Mouse (Mus musculus) urinary bladder, postnatal 14 days (tissue): ENCODE measurements around the gene Pirt.
A peak's percentile ranks its signal among the peaks of the same experiment; 100 is the strongest.

Experiments used
- DNase-seq: peaks from one replicate; pipeline ENCODE4 v3.0.0; 2021; ENCODE audit warnings: low spot score

Pirt gene

DNA sequence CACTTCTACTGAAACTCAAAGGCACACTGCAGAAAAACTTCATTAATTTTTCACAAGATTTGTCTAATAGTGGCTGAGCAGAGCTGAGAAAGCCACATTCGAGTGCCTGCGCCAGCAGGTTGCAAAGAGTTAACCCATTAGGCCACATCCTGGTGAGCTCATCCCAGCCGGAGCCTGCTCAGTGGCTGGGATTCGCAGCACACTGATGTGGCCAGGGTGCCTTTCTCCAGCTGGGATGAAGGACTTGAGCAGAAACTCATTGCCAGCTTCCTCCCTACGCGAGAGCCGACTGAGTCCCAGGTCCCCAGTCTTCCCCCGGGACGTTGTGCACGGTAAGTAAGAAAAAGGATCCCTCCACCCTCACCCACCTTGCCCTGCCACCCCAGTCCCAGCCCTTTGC lies at the start of gene Pirt:
TSS of gene Pirt (plus strand) at position 171 of the 400 bp plus-strand sequence.
- DNase-seq = no peak

GRCm38 (mm10) chr11:66871701-66872100 lies 40.1 kb upstream of the Pirt start:
- no peak for DNase-seq

- DNase-seq = no peak
Measured at GRCm38 (mm10) chr11:66872773-66873470, 38.9 kb upstream of the Pirt start.

- no peak for DNase-seq
Measured at GRCm38 (mm10) chr11:66881291-66881690, 30.5 kb upstream of the Pirt start.

GRCm38 (mm10) chr11:66882224-66883040 lies 29.3 kb upstream of the Pirt start:
- no peak for DNase-seq

GRCm38 (mm10) chr11:66892536-66892935 lies 19.2 kb upstream of the Pirt start:
- DNase-seq = no peak

GRCm38 (mm10) chr11:66898747-66899146 lies 13.0 kb upstream of the Pirt start:
- no peak for DNase-seq

- peak; percentile 70 for DNase-seq
Measured at GRCm38 (mm10) chr11:66899426-66899825, 12.4 kb upstream of the Pirt start.

DNA sequence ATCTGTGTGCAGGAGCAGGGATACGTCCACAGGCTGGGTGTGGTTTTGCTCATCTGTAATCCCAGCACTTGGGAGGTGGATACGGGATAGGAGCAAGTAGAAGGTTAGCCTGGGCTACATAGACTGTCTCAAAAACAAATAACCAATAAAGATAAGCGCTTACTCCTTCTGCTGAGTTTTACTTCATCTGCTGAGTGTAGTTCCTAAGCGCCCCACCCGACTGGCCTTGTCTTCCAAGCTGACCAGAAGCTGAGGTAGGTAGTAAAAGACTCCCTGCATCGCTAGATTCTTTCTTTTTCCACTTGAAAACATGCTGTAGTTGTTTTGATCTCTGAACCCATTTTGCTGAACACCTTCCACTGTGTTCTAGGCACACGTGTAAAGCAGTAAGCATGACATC lies 9.0 kb upstream of the Pirt start:
- no peak for DNase-seq

GRCm38 (mm10) chr11:66905617-66906384 lies 6.0 kb upstream of the Pirt start:
- peak; percentile 77 for DNase-seq

GRCm38 (mm10) chr11:66912531-66913458 lies 1.0 kb downstream of the Pirt start:
- peak; percentile 67 for DNase-seq

GRCm38 (mm10) chr11:66914249-66914648 lies 2.5 kb downstream of the Pirt start:
- DNase-seq = peak; percentile 61

- DNase-seq = no peak
Measured at GRCm38 (mm10) chr11:66920012-66920411, 8.2 kb downstream of the Pirt start.

GRCm38 (mm10) chr11:66924095-66924823 lies 12.5 kb downstream of the Pirt start:
- no peak for DNase-seq

DNA sequence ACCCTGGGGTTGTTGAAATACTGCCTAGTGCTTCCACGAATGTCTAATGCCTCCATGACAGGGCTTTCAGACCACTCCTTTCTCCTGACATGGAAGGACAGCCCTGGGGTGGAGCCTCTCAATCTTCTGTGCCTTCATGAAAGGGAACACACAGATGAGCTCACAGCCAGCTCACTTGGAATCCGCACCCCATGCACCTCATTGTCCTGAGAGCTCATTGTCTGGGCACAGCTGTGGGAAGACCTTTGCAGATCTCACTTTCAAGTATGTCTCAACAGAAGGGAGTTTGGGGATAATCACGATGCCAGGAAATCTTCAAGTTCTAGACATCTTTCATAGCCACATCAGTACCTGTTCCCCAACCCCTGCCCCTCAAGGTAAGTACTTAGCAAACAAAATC lies 16.5 kb downstream of the Pirt start:
- no peak for DNase-seq

DNA sequence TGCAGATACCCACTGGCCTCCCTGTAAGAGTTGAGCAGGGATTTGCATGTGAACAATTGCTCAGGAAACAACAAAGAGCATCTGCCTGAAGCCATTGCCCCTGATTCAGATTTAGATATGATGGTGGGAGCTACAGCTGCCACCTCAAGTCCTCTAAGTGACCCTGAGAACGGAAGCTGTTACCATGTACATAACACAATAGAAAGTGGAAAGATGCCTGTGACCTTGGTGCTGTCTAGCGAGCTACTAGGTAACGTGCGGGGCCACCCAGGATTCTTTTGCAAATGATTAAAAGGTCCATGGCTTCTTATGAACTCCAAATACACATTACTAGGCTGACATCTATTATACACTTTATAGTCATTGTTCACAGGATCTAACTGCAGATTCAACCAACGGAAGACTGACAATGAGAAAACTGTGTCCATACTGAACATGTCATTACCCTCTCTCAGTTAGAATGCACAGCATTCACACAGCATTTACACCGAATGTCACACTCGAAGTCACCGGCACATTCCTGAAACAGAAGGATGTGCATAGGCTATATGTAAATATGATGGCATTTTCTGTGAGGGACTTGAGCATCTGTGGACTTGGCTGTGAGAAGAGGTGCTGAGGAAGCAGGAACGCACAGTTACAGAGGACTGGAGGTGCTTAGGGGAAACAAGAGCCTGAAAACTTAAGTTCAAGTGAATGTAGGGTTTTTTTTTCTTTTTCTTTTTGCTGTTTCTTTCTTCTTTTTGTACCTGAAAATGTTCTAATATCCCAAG lies 21.2 kb downstream of the Pirt start:
- DNase-seq = no peak

DNA sequence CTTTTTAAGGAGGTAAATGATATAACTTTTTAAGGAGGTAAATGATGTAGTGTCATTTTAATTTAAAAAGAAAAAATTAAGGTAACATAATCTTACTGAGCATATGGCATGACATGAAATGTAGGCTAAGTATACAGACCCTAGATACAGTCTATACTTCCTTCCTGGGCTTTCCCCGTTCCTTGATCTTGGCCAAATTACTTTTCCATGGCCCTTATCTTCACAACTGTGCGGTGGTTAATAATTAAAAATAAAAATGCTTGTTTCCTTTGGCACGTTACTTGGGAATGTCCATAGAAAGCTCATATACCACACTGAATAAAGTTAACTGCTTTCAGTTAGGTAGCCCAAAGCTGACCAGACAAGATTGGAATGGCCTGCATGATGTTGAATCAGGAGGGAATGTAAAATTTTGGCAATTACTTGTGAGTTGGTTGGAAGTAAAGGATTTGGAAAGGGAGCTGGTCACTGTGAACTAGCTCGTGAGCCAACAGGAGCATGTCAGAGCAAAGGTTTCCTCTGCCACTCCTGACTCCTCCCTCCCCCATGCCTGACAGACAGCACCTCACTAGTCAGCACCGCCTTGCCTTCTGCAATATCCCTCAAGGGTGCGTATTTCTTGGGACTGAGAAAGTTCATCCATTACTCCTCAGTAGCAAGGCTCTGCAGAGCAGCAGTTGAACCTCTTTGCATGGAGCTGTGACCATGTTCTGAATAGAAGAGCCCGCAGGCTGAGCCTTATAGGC lies 22.8 kb downstream of the Pirt start:
- no peak for DNase-seq

- DNase-seq = no peak
Measured at GRCm38 (mm10) chr11:66942011-66942410, 30.2 kb downstream of the Pirt start.

GRCm38 (mm10) chr11:66945224-66945767 lies 33.5 kb downstream of the Pirt start:
- DNase-seq = no peak
